Mouse (Mus musculus): ENCODE results near the gene Vtn.

- TF ChIP-seq CTCF (IDR thresholded peaks at IDR 0.05; ENCODE audit: low read depth, low read length) (no peak), TAL1 (conservative IDR thresholded peaks at IDR 0.05; ENCODE audit: low read depth, low read length) (no peak)
Observed at GRCm38 (mm10) chr11:78461894-78462293, 37.0 kb upstream of the Vtn start.

All from G1E (cell line).